Mouse (Mus musculus): ENCODE results near the gene Ajm1. TPM values are rescaled to one million over a fixed set of nuclear protein-coding genes. Genes with fewer than 3 reads are reported as not detected.

Gene Ajm1
- polyA plus RNA-seq, 1 experiment from 2014 or later, result 0.26 TPM

- WGBS (ENCODE audit: missing documents), result 8% methylated on average over 68 of the region's 77 CpGs
- H3K36me3 ChIP-seq (ENCODE audit: inconsistent target), result peaks cover 10% of the 10 kb centered on the region
- H3K27ac ChIP-seq, result no peak overlapping the region
- no peaks in the 10 kb centered on the region for H3K79me2 ChIP-seq (ENCODE audit: inconsistent target)
- H3K4me3 ChIP-seq (ENCODE audit: inconsistent target), result no peak overlapping the region
Observed at GRCm38 (mm10) chr2:25578796-25579736, 2.5 kb downstream of the Ajm1 start.

GRCm38 (mm10) chr2:25577951-25578795 is 3.4 kb downstream of the Ajm1 start:
- H3K4me3 ChIP-seq (ENCODE audit: inconsistent target), result no peak overlapping the region
- peaks cover 1% of the 10 kb centered on the region; the same call in 1 of the 2 replicates for H3K36me3 ChIP-seq (ENCODE audit: inconsistent target)
- 11% methylated on average over 73 of the region's 75 CpGs for WGBS (ENCODE audit: missing documents)
- H3K27ac ChIP-seq, result no peak overlapping the region
- no peaks in the 10 kb centered on the region for H3K79me2 ChIP-seq (ENCODE audit: inconsistent target)

GRCm38 (mm10) chr2:25576965-25577891 is 4.3 kb downstream of the Ajm1 start:
- WGBS (ENCODE audit: missing documents), result 30% methylated on average over 87 of the region's 92 CpGs
- Histone ChIP-seq H3K4me3 (ENCODE audit: inconsistent target) (no peak overlapping the region), H3K36me3 (ENCODE audit: inconsistent target) (no peaks in the 10 kb centered on the region), H3K79me2 (ENCODE audit: inconsistent target) (no peaks in the 10 kb centered on the region), H3K27ac (no peak overlapping the region)

GRCm38 (mm10) chr2:25576028-25576850 is 5.3 kb downstream of the Ajm1 start:
- H3K79me2 ChIP-seq (ENCODE audit: inconsistent target), result no peaks in the 10 kb centered on the region
- H3K27ac ChIP-seq, result no peak overlapping the region
- no peaks in the 10 kb centered on the region for H3K36me3 ChIP-seq (ENCODE audit: inconsistent target)
- H3K4me3 ChIP-seq (ENCODE audit: inconsistent target), result no peak overlapping the region
- WGBS (ENCODE audit: missing documents), result 95% methylated on average over 13 of the region's 16 CpGs

GRCm38 (mm10) chr2:25575432-25576027 is 6.0 kb downstream of the Ajm1 start:
- peak overlapping the region; percentile 52; the same call in 1 of the 2 replicates for H3K27ac ChIP-seq
- peak overlapping the region; percentile 43 for H3K4me3 ChIP-seq (ENCODE audit: inconsistent target)
- 27% methylated on average over 21 of the region's 21 CpGs for WGBS (ENCODE audit: missing documents)
- no peaks in the 10 kb centered on the region for H3K79me2 ChIP-seq (ENCODE audit: inconsistent target)
- no peaks in the 10 kb centered on the region for H3K36me3 ChIP-seq (ENCODE audit: inconsistent target)

- Histone ChIP-seq H3K27ac (peak within 1 kb of the TSS; percentile 52), H3K36me3 (ENCODE audit: inconsistent target) (no peaks in the 10 kb centered on the region), H3K4me3 (ENCODE audit: inconsistent target) (peak within 1 kb of the TSS; percentile 43), H3K79me2 (ENCODE audit: inconsistent target) (no peaks in the 10 kb centered on the region)
- under 1% methylated on average over 39 of the region's 45 CpGs for WGBS (ENCODE audit: missing documents)
Observed at GRCm38 (mm10) chr2:25574579-25575431, 6.8 kb downstream of the Ajm1 start, which contains the start of the genes Mamdc4 and Phpt1. Mamdc4 (minus strand) TSS chr2:25574845. Phpt1 (minus strand) TSS chr2:25575224.

- Histone ChIP-seq H3K79me2 (ENCODE audit: inconsistent target) (no peaks in the 10 kb centered on the region), H3K36me3 (ENCODE audit: inconsistent target) (no peaks in the 10 kb centered on the region), H3K27ac (peak overlapping the region; percentile 52), H3K4me3 (ENCODE audit: inconsistent target) (peak overlapping the region; percentile 43)
- 24% methylated on average over 11 of the region's 11 CpGs for WGBS (ENCODE audit: missing documents)
Observed at GRCm38 (mm10) chr2:25574136-25574535, 7.4 kb downstream of the Ajm1 start.

GRCm38 (mm10) chr2:25573068-25573467 is 8.5 kb downstream of the Ajm1 start:
- Histone ChIP-seq H3K4me3 (ENCODE audit: inconsistent target) (no peak overlapping the region), H3K79me2 (ENCODE audit: inconsistent target) (no peaks in the 10 kb centered on the region), H3K36me3 (ENCODE audit: inconsistent target) (no peaks in the 10 kb centered on the region), H3K27ac (no peak overlapping the region)
- WGBS (ENCODE audit: missing documents), result 100% methylated on average over 2 of the region's 2 CpGs

GRCm38 (mm10) chr2:25571221-25571620 is 10.3 kb downstream of the Ajm1 start:
- 98% methylated on average over 4 of the region's 4 CpGs for WGBS (ENCODE audit: missing documents)
- Histone ChIP-seq H3K79me2 (ENCODE audit: inconsistent target) (no peaks in the 10 kb centered on the region), H3K4me3 (ENCODE audit: inconsistent target) (no peak overlapping the region), H3K36me3 (ENCODE audit: inconsistent target) (no peaks in the 10 kb centered on the region), H3K27ac (no peak overlapping the region)

- WGBS (ENCODE audit: missing documents), result 100% methylated on average over 3 of the region's 3 CpGs
Observed at GRCm38 (mm10) chr2:25569323-25569722, 12.2 kb downstream of the Ajm1 start.

GRCm38 (mm10) chr2:25568473-25569019 is 13.0 kb downstream of the Ajm1 start:
- 93% methylated on average over 6 of the region's 6 CpGs for WGBS (ENCODE audit: missing documents)
- H3K36me3 ChIP-seq (ENCODE audit: inconsistent target), result peaks cover 6% of the 10 kb centered on the region

More at GRCm38 (mm10) chr2:25569323-25569722, 12.2 kb downstream of the Ajm1 start:
- H3K4me3 ChIP-seq (ENCODE audit: inconsistent target), result no peak overlapping the region
- no peaks in the 10 kb centered on the region; the same call in 1 of the 2 replicates for H3K36me3 ChIP-seq (ENCODE audit: inconsistent target)
- no peaks in the 10 kb centered on the region for H3K79me2 ChIP-seq (ENCODE audit: inconsistent target)
- no peak overlapping the region for H3K27ac ChIP-seq

GRCm38 (mm10) chr2:25566558-25566957 is 15.0 kb downstream of the Ajm1 start:
- no peaks in the 10 kb centered on the region for H3K79me2 ChIP-seq (ENCODE audit: inconsistent target)
- WGBS (ENCODE audit: missing documents), result 96% methylated on average over 6 of the region's 6 CpGs
- H3K36me3 ChIP-seq (ENCODE audit: inconsistent target), result peaks cover 26% of the 10 kb centered on the region
- no peak overlapping the region for H3K4me3 ChIP-seq (ENCODE audit: inconsistent target)
- H3K27ac ChIP-seq, result no peak overlapping the region

More at GRCm38 (mm10) chr2:25568473-25569019, 13.0 kb downstream of the Ajm1 start:
- Histone ChIP-seq H3K4me3 (ENCODE audit: inconsistent target) (no peak overlapping the region), H3K79me2 (ENCODE audit: inconsistent target) (no peaks in the 10 kb centered on the region), H3K27ac (no peak overlapping the region)
